Mouse (Mus musculus) gastrocnemius, adult 8-10 months (tissue): ENCODE measurements around the gene Noxa1. TPM values are rescaled to one million over a fixed set of nuclear protein-coding genes. Genes with fewer than 3 reads are reported as not detected.

Experiments used
- DNase-seq, 2 experiments: peaks; one replicate each; pipeline ENCODE4 v3.0.0; 2022; ENCODE audit warnings: low spot score in 2 of 2
- total RNA-seq, 4 experiments: library from RNA; stranded (reverse); gene quantifications; 2 replicates each; pipeline ENCODE4 v1.2.4; 2022

The Noxa1 gene
- total RNA-seq, 4 experiments from 2014 or later: not detected

DNA sequence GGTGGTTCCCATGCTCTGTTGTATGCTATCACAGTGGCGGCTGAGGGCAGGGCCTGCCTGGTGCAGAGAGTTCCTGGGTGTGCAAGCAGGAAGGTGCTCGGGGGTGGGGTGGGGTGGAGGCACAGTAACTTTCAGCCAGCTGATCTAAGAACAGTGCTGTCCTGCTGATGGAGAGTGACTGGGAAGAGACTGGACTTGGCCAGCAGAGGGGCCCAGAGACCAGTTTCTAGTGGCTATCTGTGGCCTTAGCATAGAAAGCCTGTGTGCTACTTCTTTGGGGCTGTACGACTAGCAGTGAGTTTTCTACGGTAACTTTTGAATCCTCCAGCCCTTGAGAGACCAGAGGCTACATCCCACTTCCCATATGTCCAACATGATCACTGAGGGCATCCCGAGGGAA, 4.0 kb upstream of the Noxa1 start:
- no peak for DNase-seq

DNA sequence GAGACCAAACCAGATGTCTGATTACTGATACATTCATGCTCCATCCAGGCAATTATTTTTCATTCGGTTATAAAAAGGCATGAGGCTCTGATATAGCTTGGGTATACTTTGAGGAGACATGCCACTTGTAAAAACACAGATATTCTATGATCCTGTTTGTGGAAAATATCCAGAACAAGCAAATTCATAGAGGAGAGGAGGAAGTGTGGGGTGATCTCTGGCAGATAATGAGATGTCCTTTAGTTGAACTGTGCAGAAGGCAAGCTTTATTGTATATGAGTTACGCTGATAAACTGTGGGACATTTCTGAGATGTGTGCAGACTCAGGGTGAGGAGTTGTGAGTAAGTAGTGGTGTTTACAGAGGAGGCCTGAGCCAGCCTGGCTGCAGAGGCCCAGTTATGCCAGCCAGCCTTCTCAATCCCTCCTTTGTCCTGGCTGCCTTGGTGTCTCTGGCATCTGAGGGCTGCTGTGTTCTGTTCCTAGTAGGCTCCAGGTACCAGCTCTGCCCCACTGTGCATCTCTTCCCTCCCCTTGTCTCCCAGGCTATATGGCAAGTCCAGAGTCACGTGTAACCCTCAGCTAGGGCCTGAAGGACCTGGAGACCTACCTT, 3.2 kb upstream of the Noxa1 start:
- DNase-seq: no peak

DNA sequence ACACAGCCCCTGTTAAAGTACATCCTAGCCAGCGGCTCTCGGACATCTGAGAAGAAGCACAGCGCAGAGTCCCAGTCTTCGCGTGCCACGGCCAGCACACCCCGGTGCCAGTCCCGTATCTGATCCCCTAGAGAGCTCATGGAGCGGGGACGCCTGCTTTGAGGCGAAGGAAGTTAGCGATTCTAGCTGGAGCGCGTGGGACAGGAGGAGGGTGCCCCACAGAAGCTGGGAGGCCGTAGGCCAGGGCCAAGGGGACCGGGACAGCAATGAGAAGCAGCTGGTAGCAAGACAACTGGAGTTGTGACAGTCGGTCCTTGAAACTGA, 202 bp downstream of the Noxa1 start:
- DNase-seq: no peak

DNA sequence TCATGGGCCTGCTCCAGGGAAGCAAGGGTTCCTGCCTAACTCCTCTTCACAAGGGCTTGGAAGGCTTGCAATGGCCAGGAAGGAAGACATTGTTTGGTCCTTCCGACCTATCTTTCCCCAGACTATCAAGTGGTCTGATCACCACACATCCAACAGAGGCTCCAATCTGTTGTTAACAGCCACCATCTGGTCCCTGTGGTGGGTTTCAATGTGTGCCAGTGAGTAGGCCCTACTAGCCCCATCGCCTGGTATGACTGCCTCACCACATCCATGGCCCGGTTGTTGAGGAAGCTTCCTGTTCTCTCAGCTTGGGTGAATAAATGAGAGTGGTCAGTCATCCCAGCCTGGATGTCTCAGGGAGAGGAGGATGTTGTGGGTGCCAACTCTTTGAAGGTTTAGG, 6.3 kb downstream of the Noxa1 start:
- DNase-seq: no peak

DNA sequence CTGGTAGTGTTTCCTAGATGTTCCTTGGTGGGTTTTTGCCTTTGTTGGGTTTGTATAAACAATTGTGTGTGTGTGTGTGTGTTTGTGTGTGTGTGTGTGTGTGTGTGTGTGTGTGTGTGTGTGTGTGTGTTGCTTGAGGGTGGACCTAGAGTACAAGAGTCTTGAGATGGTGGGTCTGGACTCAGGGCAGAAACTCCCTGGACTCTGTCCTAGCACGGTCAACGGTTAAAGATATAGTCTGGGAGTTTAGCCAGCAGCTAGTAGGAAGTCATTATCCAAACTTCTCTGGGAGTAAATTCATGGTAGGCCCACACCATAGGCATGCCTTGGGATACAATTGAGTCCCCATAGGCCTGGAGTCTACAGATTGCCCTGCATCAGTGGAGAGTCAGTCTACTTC, 7.1 kb downstream of the Noxa1 start:
- DNase-seq: no peak

DNA sequence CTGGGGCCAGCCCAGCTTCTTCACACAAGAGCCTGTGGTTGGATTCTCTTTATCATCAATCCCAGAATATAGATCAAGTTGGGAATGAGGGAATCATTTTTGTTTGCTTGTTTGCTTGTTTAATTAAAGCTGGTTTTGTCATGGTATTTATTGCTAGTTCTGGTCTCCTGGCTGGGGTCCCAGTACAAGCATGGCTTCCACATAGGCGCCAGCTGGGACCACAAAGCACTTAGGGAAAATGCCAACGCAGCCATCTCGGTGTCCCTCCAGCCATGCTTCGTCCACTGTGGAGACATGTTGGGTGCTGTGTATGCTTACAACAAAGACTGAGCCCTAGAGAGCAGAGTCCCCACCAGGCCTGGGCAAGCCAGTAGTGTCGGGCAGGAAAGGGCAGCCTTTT, 9.4 kb downstream of the Noxa1 start:
- no peak for DNase-seq

DNA sequence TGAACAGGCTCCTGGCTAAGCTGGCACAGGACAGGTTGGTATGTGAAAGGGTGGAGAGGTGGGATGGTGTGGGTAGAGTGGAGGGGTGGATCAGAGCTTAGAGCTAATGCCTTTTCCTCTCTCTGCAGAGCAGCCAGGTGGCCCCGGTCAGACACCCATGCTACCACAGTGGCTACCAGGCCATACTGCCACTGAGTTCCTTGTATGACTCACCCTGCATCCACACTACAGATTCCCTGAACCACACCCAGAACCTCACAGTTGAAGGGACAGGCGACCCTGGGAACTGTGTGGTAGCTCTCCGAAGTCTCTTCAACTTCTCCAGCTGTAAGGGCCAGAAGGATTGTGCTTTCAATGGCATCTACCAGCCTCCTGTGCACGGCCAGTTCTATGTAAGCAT, 11.3 kb downstream of the Noxa1 start:
- DNase-seq: no peak

DNA sequence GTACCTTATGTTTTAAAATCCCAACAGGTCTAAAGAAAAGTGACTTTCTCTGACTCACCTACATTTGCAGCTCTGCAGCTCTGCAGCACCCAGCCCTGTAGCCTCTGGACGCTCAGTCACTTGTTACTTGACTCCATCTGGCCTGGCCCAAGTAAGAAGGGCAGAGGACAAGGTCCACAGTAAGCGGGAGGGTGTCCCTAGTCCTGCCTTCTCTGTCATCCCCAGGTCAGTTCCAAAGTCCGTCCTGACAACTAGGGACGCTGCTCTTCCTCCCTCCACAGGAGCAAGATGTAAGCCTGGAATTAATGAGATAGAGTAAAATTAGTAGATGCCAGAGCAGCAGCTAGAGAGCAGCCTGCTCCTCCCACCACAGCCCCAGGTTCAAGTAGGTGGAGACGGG, 14.9 kb downstream of the Noxa1 start, which contains the start of gene Entpd8:
Entpd8 (plus strand) TSS at position 229 of the 400 bp plus-strand sequence.
- DNase-seq: no peak

DNA sequence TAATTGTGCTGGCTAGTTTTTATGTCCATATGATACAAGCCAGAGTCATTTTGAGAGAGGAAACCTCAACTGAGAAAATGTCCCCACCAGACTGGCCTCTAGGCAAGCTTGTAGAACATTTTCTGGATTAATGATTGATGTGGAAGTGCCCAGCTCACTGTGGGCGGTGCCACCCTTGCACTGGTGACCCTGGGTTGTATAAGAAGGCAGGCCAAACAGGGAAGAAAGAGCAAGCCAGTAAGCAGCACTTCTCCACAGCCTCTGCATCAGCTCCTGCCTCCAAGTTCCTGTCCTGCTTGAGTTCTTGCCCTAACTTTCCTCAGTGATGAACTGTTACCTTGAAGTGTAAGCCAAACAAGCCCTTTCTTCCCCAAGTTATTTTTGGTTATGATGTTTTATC, 16.0 kb downstream of the Noxa1 start:
- no peak for DNase-seq

DNA sequence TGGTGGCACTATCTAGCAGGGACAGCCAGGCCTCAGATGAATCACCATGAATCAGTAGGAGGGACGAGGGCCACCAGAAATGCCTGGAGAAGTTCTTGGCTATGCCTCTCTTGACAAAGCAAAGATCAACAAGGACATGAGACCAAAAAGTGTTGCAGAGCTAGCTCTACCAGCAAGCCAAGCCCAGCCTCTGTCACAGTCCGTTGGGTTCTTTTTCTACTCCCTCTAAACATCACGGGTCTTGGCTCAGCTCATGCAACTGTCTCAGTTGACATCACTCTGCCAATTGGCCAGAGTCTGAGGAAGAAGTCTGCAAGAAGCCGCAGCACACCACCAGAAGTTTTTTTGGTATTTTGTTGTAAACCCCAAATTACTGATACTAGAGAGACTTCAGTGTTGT, 19.4 kb downstream of the Noxa1 start:
- no peak for DNase-seq

DNA sequence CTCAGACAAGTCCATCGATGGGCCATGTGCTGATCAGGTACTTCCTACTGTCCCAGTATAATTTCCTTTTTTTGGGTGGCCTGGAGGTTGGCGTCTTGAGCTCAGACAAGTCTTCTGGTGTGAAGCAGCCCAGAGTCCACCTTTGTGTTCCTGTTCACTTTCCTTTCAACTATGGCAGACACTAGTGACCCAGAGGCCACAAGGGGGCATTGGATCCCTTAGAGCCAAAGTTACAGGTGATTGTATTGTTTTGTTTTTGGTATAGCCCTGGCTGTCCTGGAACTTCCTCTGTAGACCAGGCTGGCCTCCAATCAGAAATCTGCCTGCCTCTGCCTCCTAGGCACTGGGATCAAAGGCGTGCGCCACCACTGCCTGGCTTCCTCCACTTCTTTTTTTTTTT, 22.6 kb downstream of the Noxa1 start:
- DNase-seq: no peak

DNA sequence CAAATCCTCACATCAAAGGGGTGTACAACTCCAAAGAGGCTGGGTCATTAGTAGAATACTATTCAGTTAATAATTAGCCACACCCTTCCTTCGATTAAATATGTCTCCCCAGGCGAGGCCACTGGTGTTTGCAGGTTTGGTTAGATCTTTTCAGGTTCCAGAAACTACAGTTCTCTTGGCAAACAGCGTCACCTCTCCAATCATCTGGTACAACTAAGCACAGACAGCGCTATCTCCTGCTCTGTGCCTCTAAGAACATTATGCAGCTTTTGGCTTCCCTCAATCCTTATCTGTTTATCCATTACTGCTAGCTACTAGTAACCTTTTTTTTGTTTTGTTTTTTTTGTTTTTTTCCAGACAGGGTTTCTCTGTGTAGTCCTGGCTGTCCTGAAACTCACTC, 25.4 kb downstream of the Noxa1 start:
- DNase-seq: no peak

DNA sequence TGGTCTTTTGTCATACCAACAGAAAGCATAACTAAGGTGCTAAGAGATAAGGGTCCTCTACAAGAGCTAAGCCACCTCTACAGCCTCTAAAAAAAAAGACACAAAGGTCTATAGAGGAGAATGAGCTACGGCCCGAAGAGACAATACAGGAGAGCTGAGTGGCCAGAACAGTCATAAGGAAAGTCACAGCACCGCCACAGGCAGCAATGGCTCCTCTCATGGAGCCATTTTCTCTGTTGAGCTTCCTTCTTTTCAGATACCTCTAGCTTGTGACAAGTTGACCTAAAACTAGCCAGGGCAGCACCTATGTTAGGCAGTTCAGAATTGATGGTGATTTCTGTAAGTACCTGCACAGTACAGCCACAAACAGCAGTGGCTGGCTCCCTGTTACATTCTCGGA, 28.4 kb downstream of the Noxa1 start:
- no peak for DNase-seq

DNA sequence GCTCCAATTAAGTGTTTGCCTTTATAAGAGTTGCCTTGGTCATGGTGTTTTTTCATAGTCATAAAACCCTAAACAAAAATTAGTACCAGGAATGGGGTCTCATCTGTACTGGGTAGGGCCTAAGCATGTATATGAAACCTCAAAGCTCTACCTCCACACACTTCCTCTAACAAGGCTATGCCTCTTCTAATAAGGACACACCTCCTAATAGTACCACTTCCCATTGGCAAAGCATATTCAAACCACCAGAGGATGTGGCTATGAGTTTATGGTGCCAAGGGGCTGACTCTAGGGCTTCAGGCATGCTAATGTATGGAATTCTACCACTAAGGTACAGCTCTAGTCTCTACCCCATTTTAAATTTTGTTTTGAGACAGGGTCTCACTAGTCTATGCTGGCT, 29.4 kb downstream of the Noxa1 start:
- DNase-seq: no peak

DNA sequence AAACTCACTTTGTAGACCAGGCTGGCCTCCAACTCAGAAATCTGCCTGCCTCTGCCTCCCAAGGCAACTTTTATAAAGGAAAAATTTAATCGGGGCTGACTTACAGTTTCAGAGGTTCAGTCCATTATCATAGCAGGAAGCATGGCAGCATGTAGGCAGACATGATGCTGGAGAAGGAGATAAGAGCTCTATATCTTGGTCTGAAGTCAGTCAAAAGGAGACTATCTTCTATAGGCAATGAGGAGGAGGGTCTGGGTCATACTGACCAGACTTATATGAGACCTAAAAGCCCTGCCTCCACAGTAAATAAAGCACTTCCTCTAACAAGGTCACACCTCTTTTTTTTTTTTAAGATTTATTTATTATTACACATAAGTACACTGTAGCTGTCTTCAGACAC, 30.7 kb downstream of the Noxa1 start:
- no peak for DNase-seq

DNA sequence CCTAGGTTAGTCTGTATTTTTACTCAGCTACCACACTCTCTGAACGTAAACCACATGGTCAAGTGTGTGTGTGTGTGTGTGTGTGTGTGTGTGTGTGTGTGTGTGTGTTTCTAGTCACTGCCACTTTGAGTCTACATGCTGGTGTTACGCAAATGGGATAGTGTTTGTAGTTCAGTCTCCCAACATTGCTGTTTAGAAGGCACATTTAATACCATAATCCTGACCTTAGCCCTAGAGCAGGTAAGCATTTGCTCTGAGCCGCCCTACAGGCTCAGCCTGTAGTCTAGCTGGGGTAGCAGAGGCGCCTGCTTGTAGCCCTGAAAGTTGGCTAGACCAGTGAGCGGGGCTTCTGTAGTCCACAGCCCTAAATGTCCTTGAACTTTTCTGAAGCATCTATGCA, 31.4 kb downstream of the Noxa1 start:
- no peak for DNase-seq

DNA sequence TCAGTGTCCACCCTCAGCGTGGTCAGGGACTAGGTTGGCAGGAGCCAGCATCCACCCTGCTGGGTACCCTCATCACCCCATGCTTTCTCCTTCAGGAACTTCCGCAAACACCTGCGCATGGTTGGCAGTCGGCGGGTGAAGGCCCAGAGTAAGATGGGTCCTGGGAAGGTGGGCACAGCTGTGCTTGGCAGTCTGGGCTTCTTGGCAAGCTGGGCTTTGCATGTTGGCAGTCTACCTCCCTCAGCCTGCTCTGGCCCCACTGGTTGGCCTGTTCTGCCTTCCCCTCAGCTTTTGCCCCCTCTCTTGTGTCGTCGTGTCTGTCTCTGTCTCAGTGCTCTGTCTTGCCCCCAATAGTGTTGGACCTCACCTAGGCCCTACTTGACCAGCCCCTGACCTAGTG, 36.0 kb downstream of the Noxa1 start:
- DNase-seq: no peak

DNA sequence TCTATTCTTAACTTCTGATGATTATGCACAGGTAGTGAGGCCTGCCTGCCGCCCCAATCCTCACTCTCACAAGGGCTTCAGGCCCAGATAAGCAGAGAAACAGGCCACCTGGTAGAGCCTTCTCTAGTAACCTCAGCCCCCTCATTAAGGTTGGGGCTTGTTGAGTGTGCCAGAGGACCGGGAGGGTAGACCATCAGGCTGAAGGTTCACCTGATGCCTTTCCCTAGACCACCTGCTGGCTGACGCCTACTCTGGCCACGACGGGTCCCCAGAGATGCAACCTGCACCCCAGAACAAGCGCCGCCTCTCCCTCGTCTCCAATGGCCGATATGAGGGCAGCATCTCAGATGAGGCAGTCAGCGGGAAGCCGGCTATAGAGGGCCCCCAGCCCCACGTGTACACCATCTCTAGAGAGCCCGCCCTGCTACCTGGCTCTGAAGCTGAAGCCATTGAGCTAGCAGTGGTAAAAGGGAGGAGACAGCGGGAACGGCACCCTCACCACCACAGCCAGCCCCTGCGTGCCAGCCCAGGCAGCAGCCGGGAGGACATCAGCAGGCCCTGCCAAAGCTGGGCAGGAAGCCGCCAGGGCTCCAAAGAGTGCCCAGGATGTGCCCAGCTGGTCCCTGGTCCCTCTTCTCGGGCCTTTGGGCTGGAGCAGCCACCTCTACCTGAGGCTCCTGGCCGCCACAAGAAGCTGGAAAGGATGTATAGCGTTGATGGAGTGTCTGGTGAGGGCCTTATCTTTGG, 39.4 kb downstream of the Noxa1 start:
- DNase-seq: no peak

DNA sequence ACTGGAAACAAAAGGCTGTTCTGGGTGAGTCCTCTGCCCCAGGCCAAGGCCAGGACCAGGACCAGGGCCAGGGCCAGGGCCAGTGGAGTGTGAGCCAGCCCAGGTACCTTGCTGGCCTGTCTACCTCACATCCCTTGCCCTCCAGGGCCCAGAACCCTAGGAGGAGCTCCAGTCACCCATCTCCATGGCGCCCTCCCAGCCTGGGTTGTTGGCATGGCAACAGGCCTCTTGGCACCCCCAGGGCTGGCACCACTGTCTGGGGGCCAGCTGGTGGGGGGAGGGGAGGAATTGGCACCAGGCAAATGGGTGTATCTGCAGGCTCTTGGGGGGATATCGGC, 39.9 kb downstream of the Noxa1 start:
- DNase-seq: no peak

DNA sequence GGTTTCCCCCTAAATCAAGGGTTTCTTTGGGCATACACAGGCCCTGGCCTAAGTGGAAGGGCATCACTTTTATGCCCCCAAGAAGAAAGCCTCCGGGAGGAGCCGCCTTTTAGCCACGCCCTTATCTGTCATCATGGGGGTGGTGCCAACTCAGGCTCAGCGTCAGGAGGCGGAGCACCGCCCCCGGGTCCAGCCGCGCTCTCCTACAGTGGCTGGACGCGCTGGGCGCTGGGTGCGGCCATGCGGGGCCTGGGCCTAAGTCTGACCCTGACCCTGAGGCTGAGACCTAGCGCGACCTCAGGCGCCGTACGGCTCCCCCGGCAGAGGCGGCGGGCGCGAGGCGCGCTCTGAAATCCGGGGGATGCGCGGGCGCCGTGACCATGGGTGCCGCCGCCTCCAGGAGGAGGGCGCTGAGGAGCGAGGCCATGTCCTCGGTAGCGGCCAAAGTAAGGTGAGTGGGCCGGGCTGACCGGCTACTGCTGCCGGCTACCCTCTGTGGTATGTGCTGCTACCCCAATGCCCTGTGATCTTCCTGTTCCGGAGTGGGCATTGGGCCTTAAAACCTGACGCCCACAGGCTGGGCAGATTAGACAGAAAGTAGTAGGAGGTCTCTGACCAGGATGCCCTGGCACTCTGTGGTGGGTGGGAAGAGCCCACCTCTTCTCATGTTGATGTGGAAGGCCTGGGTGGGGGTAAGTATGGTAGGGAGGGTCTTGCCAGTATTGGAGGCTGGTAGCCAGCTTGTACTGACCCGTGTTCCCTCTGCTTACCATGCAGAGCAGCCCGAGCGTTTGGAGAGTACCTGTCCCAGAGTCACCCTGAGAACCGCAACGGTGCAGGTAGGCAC, 40.5 kb downstream of the Noxa1 start, which contains the start of gene Nsmf:
Nsmf (plus strand) TSS at position 135 of the 847 bp plus-strand sequence.
- DNase-seq: peak; percentile 82 to 83

DNA sequence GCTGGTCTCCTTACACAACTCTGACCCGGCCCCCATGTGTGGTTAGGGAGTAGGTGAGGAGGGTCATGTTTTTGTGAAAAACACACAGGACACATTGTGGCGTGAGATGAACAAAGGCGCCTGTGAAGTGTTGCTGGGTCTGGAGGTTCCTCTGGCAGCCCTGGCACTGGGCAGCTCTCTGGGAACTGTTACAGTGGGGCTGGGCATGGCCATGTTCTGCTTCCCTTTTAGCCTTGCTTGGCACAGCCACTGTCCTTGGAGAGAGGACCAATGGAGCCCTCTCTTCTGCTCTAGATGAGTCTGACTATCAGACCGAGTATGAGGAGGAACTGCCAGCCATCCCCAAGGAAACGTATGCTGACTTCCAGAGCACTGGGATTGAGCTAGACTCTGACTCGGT, 41.8 kb downstream of the Noxa1 start:
- no peak for DNase-seq

DNA sequence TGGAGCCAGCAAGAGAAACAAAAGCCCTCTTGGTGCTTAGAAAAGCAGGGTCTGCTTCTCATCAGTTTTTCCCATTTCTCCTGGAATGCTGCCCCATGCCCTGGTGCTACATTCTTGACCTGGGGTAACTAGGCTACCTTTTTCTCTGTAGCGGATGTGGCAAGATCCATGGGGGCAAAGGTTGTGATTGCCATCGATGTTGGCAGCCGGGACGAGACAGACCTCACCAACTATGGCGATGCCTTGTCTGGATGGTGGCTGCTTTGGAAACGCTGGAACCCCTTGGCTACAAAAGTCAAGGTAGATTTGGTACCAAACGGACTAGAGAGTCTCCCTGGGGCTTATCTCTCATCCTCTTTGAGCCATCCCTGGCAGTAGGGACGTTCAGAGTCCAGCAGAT, 43.5 kb downstream of the Noxa1 start:
- no peak for DNase-seq

DNA sequence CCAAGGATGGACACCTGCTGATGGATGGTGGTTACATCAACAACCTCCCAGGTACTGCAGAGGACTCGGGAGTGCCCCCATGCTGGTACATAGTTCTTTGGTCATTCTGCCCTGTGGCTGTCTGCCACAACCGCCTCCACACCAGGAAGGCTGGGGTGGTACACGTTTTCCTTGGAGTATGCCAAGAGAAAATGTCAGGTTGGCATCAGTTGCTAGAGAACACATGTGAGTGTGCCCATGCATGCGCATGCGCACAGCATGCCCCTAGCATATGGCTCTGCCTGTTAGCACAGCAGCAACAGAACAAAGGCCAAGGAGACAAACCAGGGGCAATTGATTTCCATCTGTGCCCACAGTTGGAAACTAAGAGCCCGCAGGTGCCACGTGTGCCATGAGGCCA, 44.0 kb downstream of the Noxa1 start:
- DNase-seq: no peak
